Mouse (Mus musculus): Measurements from ENCODE around the gene Gipc3. TPM values are rescaled to one million over a fixed set of nuclear protein-coding genes. Genes with fewer than 3 reads are reported as not detected.

Gene Gipc3
- total RNA-seq, 1 experiment from 2014 or later: not detected

DNA sequence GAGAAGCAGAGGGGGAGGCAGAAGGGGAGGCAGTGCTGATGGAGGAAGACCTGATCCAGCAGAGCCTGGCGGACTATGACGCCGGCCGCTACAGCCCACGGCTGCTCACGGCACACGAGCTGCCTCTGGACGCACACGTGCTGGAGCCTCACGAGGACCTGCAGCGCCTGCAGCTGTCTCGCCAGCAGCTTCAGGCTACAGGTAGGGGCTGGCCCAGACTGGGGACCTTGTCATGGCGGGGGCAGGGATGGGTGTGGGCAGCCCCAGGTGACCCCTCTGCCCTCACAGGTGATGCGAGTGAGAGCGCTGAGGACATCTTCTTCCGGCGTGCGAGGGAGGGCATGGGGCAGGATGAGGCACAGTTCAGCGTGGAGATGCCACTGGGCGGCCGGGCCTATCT lies 17.9 kb downstream of the Gipc3 start:
- no peak for ATAC-seq (replicated peaks; ENCODE audit: low read depth, poor library complexity, severe bottlenecking)

DNA sequence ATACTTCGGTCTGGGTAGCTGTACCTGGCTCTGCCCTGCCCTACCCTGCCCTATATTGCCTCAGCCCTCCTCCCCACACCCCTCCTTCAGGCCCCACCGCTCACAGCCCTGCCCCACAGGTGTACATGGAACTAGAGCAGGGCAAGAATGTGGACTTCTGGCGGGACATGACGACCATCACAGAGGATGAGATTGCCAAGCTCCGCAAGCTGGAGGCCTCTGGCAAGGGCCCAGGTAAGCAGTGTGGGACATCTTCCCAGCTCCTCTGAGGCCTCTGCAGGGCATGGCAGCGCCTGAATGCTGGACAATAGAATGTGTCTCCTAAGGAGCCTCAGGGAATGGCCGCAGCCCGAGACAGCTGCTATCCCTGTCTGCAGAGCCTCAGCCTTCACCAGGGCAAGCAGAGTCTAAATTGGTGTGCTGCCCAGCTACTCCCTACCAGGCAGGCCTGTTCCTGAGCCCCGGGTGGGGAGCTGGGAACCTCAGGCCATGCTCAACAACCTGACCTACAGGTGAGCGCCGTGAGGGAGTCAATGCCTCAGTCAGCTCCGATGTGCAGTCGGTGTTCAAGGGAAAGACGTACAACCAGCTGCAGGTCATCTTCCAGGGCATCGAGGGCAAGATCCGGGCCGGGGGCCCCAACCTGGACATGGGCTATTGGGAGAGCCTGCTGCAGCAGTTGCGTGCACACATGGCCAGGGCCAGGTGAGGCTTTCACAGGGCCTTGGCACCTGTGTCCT lies 19.1 kb downstream of the Gipc3 start:
- no peak for ATAC-seq (replicated peaks; ENCODE audit: low read depth, poor library complexity, severe bottlenecking)

DNA sequence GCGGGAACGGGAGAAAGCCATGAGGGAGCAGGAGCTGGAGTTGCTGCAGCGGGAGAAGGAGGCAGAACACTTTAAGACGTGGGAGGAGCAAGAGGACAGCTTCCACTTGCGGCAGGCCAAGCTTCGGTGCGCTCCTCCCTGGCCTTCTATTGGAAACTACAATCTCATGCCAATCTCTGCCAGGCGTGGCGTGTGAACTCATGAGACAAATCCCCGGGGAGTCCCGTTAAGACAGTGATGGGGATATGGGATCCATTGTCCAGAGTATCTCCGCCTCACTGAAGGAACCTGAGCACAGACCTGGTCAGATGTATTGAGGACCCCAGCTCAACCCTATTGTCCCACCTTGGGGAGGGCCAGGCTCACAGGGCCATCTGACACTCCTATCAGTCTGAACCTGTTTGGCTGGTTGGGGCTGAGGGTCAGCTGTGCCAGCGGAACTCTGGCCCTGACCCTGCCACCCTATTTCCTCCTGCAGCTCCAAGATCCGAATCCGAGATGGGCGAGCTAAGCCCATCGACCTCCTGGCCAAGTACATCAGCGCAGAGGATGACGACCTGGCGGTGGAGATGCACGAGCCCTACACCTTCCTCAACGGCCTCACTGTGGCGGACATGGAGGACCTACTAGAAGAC lies 19.8 kb downstream of the Gipc3 start:
- no peak for ATAC-seq (replicated peaks; ENCODE audit: low read depth, poor library complexity, severe bottlenecking)

DNA sequence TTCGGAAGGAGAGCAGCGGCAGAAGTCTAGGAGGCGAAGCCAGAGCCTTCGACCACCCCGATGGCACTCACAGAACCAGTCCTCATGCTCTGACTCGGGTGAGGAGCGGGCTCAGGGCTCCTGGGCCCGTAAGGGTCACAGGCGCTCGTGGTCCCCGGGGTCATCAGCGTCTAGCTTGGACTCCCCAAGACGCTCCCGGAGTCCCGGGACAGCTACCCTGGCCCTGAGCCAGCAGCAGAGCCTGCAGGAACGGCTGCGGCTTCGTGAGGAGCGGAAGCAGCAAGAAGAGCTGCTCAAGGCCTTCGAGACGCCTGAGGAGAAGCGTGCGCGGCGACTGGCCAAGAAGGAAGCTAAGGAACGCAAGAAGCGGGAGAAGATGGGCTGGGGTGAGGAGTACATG lies 20.6 kb downstream of the Gipc3 start:
- ATAC-seq (replicated peaks; ENCODE audit: low read depth, poor library complexity, severe bottlenecking): no peak

DNA sequence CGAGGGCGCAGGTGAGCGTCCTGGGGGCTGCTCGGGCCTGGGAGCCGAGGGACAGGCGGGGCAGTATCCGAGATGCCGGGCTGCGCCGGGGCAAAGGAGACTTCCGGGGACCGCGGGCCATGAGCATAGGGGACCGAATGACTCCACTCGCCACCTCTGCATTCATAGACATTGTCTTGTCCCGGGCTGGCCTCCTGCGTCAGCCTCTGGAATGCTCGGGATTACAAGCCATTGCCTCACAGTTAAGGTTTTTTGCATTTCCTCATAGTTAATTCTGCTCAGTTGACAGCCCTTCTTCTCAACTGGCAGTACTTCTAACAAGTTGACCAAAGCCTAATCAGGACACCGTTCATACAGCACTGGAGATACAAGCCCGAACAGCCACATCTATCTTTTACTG lies 21.6 kb downstream of the Gipc3 start:
- ATAC-seq (replicated peaks; ENCODE audit: low read depth, poor library complexity, severe bottlenecking): no peak

DNA sequence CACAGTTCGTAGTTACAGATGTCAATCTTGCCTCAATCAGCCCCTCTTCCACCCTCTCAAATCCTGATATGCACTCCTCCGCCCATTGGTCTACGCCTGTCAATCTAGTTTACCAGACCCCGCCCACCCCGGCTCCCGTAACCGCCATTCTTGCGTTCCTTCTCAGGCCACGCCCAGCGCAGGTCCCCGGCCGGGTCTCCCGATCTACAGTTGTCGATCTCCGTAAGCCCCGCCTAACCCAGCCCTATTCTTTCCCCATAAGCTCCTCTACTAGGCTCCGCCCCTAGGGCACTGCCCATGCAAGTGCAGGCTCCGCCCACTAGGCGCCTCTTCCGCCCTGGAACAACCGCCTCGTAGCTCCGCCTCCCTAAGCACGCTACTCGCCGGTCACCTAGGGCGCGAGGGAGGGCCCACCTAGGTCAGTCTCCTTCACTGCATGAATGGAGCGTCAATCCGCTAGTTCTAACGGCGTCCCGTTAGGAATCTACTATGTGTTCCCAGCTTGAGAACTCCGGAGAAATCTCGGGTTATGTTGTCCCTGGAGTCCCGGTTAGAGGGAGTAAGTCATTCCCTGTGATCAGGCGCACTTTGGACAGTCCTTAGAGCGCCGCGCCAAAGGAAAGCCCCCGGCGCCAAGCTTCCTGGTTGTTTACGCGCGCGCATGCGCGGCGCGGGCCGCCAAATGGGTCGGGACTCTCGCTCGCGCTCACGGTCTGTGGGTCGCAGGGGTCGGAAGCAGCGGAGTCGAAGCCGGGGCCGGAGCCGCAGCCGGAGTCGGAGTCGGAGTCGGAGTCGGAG lies 22.3 kb downstream of the Gipc3 start, which contains the start of gene Cactin:
TSS of gene Cactin (plus strand) at position 554 of the 798 bp plus-strand sequence.
- peak; percentile 76 for ATAC-seq (replicated peaks; ENCODE audit: low read depth, poor library complexity, severe bottlenecking)

DNA sequence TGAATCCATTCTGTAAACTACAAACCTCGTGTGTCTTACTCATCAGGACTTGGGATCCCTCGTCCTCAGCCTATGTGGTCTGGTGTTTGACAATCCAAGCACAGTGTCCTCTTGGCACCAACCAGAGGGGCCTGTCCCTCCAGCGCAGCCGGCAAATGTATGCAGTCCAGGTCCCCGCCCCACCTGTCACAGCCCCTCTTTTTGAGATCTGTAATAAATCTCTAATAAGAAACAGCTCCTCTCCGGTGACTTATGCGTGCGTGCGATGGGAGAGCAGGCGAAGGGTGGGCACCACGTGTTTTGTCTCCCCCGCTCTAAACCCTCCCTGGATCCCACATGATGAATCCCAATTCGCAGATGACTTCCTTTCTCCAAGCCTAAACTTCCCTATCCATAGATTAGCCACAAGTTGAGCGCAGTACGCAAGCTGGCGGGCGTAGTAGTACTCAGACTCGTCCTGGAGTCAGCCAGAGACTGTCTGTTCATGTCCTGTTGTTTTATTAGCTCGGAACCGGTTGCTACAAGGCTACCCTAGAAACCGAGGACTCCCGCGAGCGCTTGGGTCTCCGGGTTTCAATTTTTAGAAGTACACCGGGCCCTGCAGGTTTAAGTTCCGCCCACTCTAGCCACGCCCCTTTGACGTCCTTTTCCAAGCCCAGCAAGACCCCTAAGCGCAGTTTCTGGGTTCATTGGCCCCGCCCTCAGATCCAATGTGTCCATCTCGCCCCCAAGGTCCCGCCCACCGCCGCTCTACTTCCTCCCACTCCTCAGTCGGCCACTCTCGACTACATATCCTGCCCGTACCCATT lies 23.1 kb downstream of the Gipc3 start:
- ATAC-seq (replicated peaks; ENCODE audit: low read depth, poor library complexity, severe bottlenecking): peak; percentile 71

DNA sequence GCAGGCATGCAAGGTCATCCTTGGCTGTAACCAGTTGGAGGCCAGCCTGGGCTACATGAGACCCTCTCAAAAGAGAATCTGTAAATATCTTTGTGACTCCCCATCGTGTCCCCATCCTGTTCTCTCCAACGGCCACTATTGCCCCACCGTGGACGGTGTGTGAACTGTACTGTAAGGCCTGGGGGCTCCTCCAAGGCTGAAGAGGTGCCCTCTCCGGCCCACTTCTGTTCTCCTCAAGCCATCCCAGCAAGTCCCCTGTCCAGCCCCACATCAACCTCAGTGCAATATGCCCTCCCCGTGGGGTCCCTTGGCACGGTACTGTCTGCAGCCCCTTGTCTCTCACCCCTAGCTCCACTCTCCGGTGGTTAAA lies 23.8 kb downstream of the Gipc3 start:
- ATAC-seq (replicated peaks; ENCODE audit: low read depth, poor library complexity, severe bottlenecking): no peak

DNA sequence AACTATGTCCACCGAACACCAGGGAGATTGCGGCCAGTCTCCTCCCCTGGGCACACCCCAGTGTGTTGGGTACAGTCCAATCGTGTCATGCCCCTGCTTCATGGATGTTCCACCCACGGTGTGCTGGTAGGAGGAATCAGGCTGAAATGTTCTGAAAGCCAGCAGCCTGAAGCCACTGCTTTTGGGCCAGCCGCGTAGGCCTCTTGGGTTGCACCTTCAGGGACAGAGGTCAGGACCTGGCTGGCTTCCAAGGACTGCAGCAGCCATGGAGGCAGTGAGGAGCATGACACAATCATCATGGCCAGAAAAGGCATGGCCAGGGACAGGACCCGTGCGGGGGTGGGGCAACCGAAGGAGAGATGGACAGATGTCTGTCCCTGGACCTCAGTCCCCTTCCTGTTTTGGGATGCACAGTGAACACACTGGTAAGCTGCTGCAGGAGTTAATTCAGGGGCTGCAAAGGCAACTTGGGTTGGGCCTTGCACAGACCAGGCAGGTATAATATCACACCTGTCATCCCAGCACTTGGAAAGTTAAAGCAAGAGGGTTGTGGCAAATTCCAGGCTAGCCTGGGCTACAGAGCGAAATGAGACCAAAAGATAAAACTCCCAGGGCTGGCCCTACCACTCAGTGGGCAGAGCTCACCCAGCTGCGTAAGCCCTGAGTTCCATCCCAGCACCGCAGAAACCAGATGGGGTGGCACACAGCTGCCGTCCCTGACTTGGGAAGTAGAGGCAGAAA lies 24.3 kb downstream of the Gipc3 start:
- no peak for ATAC-seq (replicated peaks; ENCODE audit: low read depth, poor library complexity, severe bottlenecking)

DNA sequence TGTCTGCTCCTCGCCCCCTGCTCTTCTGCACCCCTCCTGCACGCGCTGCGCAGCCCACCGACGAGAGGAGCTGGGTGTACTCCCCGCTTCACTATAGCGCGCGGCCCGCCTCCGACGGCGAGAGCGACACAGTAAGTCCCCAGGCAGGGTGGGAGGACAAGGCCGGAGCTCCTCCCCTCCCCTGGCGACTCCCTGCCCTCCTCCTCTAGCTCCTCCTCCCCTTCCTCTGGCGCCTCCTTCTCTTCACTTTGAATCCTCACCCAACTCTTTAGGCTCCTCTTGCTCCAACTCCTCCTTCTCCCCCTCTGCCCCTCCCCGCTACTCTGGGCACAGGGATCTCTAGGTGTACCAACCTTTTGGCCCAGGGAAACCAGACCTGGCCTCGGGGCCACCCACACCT lies 25.8 kb downstream of the Gipc3 start:
- no peak; the same call in 1 of the 2 replicates for ATAC-seq (replicated peaks; ENCODE audit: low read depth, poor library complexity, severe bottlenecking)

DNA sequence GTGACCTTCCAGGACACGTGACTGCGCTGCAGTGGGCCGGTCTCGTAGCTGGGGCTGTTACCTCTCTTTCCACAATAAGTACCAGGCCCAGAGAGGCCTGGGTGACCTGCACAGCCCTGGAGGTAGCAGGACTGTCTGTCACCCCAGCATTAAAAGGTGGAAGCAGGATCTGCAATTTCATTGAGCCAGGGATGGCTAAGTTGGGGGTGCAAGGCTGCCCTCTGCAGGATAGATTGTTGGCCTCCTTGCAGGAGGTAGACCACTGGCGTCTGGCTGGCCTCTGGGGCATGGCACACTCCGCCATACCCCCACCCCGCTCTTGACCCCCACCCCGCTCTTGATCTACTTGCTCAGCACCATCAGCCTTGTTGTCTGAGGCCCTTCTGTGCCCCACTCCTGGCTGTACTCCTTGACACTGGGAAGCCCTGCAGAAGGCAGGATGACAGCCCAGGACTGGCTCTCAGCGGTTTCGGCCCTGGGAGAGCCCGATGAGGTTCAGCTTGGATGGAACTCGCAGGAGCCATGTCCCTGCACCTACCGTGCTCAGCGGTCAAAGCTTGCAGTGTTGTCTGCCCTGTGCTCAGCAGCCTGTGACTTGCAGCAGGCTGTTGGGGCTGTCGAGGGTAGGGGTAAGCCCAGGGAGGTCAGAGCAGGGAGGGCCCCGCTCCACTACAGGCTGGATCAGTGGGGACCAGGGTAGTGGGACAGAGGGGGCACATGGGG lies 26.6 kb downstream of the Gipc3 start:
- ATAC-seq (replicated peaks; ENCODE audit: low read depth, poor library complexity, severe bottlenecking): no peak

DNA sequence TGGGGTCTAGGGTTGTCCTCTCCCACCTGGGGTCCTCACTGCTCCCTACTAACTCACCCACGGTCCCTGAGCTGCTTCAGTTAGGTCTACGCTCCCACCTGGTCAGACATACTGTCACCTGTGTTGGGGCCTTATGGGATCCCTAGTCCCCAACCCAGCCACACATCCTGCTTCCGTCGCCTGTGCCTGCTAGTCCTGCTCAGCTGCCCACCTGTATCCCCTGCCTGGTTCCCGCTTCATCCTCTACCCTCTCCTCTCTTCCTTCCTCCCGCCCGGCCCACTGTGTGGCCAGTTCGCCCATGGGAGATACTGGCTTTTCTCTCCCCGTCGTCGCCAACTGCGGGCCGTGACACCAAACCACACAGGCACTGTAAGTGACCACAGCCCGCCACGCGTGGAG lies 27.5 kb downstream of the Gipc3 start:
- no peak for ATAC-seq (replicated peaks; ENCODE audit: low read depth, poor library complexity, severe bottlenecking)

DNA sequence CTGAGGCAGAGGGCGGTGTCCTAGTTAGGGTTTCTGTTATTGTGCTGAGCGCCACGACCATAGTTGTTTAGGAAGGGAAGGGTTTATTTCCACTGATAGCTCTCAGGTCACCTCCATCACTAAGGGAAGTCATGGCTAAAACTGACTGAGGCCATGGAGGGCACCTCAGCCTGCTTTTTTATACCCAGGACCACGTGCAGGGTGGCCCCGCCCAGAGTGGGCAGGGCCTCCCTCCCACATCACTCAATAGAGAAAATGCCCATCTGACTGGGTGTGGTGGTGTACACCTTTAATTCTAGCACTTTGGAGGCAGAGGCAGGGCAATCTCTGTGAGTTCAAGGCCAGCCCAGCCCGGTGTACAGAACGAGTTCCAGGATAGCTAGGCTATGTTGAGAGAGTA lies 28.9 kb downstream of the Gipc3 start:
- ATAC-seq (replicated peaks; ENCODE audit: low read depth, poor library complexity, severe bottlenecking): no peak

DNA sequence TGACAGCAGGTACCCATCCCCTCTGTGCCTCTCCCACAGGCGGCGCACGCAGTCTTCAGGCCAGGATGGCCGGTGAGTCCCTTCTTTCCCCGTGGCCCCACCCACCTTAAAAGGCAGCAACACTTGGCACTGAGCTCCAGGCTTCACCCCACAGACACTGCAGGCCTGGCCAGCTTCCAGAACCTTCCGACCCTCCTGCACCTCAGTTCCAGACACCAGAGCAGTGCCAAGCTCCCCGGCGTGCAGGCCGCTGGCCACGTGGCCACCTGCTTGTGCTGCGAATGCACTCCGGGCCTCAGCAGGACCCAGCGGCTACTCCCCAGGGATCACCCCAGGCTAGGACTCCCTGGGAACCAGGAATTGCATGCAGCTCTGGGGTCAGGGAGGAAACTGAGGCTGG lies 29.5 kb downstream of the Gipc3 start:
- ATAC-seq (replicated peaks; ENCODE audit: low read depth, poor library complexity, severe bottlenecking): no peak

DNA sequence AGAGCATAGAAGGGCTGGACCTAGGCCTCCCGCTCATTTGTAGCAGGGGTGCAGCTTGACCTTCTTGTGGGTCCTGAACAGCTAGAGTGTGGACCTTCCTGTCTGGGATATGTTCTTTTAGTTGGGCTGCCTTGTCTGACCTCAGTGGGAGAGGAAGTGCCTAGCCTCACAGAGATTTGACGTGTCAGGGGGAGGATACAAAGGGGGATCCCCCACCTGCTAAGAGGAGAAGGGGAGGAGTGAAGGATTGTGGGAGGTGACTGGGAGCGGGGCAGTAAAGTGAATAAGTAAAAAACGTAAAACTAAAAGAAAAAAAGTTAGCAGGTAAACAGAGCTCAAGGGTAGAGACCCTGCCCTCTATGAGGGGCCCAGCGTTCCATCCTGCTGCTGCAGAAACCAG lies 33.5 kb downstream of the Gipc3 start:
- ATAC-seq (replicated peaks; ENCODE audit: low read depth, poor library complexity, severe bottlenecking): no peak

DNA sequence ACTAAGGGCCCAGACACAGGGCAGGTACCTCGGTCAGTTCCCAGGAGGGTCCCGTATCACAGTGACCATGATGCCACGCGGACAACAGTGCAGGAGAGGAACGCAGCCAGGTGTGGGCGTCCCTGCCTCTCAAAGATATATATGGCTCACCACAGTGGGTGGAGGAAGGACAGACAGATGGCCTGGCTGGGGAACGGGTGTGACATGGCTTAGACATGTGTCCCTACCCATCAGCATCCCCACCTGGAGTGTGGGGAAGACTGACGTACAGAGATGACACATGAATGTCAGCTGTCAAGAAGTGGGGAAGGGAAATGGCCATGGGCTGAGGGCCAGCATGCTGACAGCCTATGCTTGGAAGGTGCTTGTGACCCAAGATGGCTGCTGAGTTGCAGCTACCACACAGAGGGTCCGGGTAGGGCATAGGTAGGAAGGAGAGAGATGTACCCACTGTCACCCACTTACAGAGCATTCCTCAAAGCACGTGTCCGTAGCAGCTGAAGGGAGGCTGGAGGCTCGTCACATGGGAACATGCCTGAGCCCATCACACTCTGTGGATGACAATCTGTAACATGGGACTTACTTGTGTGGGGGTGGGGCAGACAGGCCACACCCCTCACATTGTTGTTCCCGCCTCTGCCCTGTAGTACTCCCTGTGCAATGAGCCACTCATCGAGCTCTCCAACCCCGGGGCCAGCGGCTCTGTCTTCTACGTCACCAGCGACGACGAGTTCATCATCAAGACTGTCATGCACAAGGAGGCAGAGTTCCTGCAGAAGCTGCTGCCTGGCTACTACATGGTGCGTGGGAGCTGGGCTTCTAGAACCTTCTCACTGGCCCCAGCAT lies 36.0 kb downstream of the Gipc3 start:
- ATAC-seq (replicated peaks; ENCODE audit: low read depth, poor library complexity, severe bottlenecking): no peak

DNA sequence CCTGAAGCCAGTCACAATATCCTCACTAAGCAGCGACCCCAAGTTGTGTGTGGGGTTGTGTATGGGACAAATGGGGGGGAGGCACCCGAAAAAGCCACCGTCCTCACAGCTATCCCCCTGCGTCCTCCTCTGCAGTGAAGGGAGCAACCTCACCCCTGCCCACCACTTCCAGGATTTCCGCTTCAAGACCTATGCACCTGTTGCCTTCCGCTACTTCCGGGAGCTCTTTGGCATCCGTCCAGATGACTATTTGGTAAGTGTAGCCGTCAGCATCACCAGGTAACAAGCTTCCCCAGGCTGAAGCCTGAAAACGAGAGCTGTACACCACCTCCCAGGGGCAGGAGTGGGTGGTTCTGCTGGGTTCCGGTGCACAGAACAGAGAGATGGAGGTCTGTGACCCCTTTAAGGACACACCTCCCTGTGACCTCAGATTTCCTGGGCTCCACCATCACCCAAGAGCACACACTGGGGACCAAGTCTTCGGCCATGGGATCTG lies 36.8 kb downstream of the Gipc3 start:
- ATAC-seq (replicated peaks; ENCODE audit: low read depth, poor library complexity, severe bottlenecking): no peak

DNA sequence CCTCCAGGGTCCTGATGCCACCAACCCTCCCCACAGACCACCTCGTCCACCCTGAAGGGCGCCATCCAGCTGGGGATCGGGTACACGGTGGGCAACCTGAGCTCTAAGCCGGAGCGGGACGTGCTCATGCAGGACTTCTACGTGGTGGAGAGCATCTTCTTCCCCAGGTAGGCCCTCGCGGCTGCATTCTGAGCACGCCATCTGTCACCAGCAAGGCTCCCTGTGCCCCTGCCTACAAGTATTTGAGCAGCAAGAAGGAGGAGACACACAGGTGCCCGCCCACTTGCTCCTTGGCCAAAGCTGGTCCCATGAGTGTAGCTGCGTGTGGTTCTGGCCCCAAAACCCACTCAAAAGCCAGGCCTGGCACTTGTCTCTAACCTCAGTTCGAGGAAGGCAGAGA lies 37.4 kb downstream of the Gipc3 start:
- ATAC-seq (replicated peaks; ENCODE audit: low read depth, poor library complexity, severe bottlenecking): no peak
